Mouse (Mus musculus): ENCODE data around the gene Slpi.

The Slpi gene

GRCm38 (mm10) chr2:164389020-164389419 lies at the start of gene Slpi:
Gene Slpi (minus strand): TSS chr2:164389095.
- DNase-seq (ENCODE audit: inconsistent ontology term): peak; percentile 51

GRCm38 (mm10) chr2:164438257-164438656 lies 49.4 kb upstream of the Slpi start:
- DNase-seq (ENCODE audit: inconsistent ontology term): no peak

GRCm38 (mm10) chr2:164437710-164438109 lies 48.8 kb upstream of the Slpi start:
- no peak for DNase-seq (ENCODE audit: inconsistent ontology term)

GRCm38 (mm10) chr2:164436961-164437360 lies 48.1 kb upstream of the Slpi start:
- peak; percentile 76 for DNase-seq (ENCODE audit: inconsistent ontology term)

- DNase-seq (ENCODE audit: inconsistent ontology term): no peak
Measured at GRCm38 (mm10) chr2:164436215-164436913, 47.5 kb upstream of the Slpi start.

GRCm38 (mm10) chr2:164435216-164436090 lies 46.6 kb upstream of the Slpi start:
- DNase-seq (ENCODE audit: inconsistent ontology term): no peak

- no peak for DNase-seq (ENCODE audit: inconsistent ontology term)
Measured at GRCm38 (mm10) chr2:164434681-164435080, 45.8 kb upstream of the Slpi start.

GRCm38 (mm10) chr2:164433278-164433895 lies 44.5 kb upstream of the Slpi start:
- DNase-seq (ENCODE audit: inconsistent ontology term): no peak

GRCm38 (mm10) chr2:164432541-164433191 lies 43.8 kb upstream of the Slpi start:
- DNase-seq (ENCODE audit: inconsistent ontology term): peak; percentile 98

- DNase-seq (ENCODE audit: inconsistent ontology term): peak; percentile 77
Measured at GRCm38 (mm10) chr2:164431676-164432465, 43.0 kb upstream of the Slpi start.

- DNase-seq (ENCODE audit: inconsistent ontology term): no peak
Measured at GRCm38 (mm10) chr2:164430697-164431096, 41.8 kb upstream of the Slpi start.

- DNase-seq (ENCODE audit: inconsistent ontology term): no peak
Measured at GRCm38 (mm10) chr2:164429881-164430615, 41.2 kb upstream of the Slpi start.

- no peak for DNase-seq (ENCODE audit: inconsistent ontology term)
Measured at GRCm38 (mm10) chr2:164428451-164428850, 39.6 kb upstream of the Slpi start.

GRCm38 (mm10) chr2:164426952-164427351 lies 38.1 kb upstream of the Slpi start:
- DNase-seq (ENCODE audit: inconsistent ontology term): no peak

- DNase-seq (ENCODE audit: inconsistent ontology term): no peak
Measured at GRCm38 (mm10) chr2:164426121-164426520, 37.2 kb upstream of the Slpi start.

GRCm38 (mm10) chr2:164425401-164425800 lies 36.5 kb upstream of the Slpi start:
- no peak for DNase-seq (ENCODE audit: inconsistent ontology term)

- no peak for DNase-seq (ENCODE audit: inconsistent ontology term)
Measured at GRCm38 (mm10) chr2:164424406-164424805, 35.5 kb upstream of the Slpi start.

GRCm38 (mm10) chr2:164423464-164423863 lies 34.6 kb upstream of the Slpi start:
- no peak for DNase-seq (ENCODE audit: inconsistent ontology term)

GRCm38 (mm10) chr2:164422675-164423393 lies 33.9 kb upstream of the Slpi start:
- no peak for DNase-seq (ENCODE audit: inconsistent ontology term)

- DNase-seq (ENCODE audit: inconsistent ontology term): no peak
Measured at GRCm38 (mm10) chr2:164421979-164422378, 33.1 kb upstream of the Slpi start.

Data from Muller cell, postnatal 12 days (primary cell).